ENCODE assay signal across 8 mouse cellular contexts in the genomic region with DNA sequence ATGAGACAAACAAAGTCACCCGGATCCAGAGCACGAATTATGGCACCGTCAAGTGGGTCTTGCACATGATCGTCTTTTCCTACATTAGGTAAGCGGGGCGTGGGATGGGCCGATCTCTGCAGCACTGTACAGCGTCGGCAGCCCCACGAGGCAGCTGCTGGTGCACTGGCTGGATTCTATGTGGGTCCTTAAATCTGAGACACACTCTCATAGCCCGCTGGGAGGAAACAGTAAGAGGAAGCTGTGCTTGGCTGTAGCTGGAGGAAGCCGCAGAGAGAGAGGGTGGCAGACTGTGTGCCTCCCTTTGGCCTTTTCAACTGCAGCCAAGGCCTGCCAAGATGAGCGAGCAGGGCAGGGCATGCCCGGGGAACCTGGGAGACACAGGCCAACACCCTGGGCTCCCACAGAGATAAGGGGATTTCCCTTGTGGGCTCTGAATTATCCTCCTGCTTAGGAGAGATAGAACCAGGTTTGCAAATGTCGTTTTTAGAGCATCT. TPM values are rescaled to one million over a fixed set of nuclear protein-coding genes. Genes with fewer than 3 reads are reported as not detected.
A peak's percentile ranks its signal among the peaks of the same experiment; 100 is the strongest.
DNase-seq lines count a peak whose midpoint lies in the region; ATAC-seq and TF ChIP-seq lines count a peak whose summit lies in the region.

No protein-coding gene starts in this region.

- 65% methylated on average over 15 of the region's 15 CpGs for WGBS in heart, embryonic 11.5 days (ENCODE audit: insufficient replicate concordance)
- WGBS in hindbrain, embryonic 13.5 days = 72% methylated on average over 15 of the region's 15 CpGs
- WGBS in lung, embryonic 16.5 days = 59% methylated on average over 15 of the region's 15 CpGs
- under 1% methylated on average over 15 of the region's 15 CpGs for WGBS in spleen, adult 2 months

- no peak overlapping the region for H3K9ac ChIP-seq in heart, embryonic 11.5 days (ENCODE audit: low read depth, low read length)
- H3K9ac ChIP-seq in hindbrain, embryonic 13.5 days = peak overlapping the region; percentile 49; the same call in 1 of the 2 replicates
- peak overlapping the region; percentile 37; the same call in 1 of the 2 replicates for H3K9ac ChIP-seq in lung, embryonic 16.5 days (ENCODE audit: low read length)

- no peak overlapping the region for H3K27ac ChIP-seq in heart, embryonic 11.5 days (ENCODE audit: low read depth, low read length)
- peak overlapping the region; percentile 77 for H3K27ac ChIP-seq in brown adipose tissue, adult 24 weeks (replicated peaks; ENCODE audit: low read depth, low read length)
- peak overlapping the region; percentile 71 for H3K27ac ChIP-seq in hindbrain, embryonic 13.5 days
- H3K27ac ChIP-seq in lung, embryonic 16.5 days (ENCODE audit: low read length) = peak overlapping the region; percentile 41
- H3K27ac ChIP-seq in spleen, adult 2 months (ENCODE audit: insufficient read depth, low read length) = peak overlapping the region; percentile 67

- no peak overlapping the region for H3K4me3 ChIP-seq in heart, embryonic 11.5 days (ENCODE audit: low read depth, low read length)
- peak overlapping the region; percentile 50 for H3K4me3 ChIP-seq in brown adipose tissue, adult 24 weeks (ENCODE audit: insufficient read depth, low read depth, low read length)
- peak overlapping the region; percentile 15 for H3K4me3 ChIP-seq in hindbrain, embryonic 13.5 days
- peak overlapping the region; percentile 30 for H3K4me3 ChIP-seq in lung, embryonic 16.5 days (ENCODE audit: low read length)
- H3K4me3 ChIP-seq in spleen, adult 2 months (ENCODE audit: extremely low read depth, insufficient read depth, insufficient read length) = peak overlapping the region; percentile 57; the same call in 1 of the 2 replicates

- H3K27me3 ChIP-seq in heart, embryonic 11.5 days (ENCODE audit: control insufficient read depth, insufficient read depth, low read length) = no peaks in the 10 kb centered on the region
- no peaks in the 10 kb centered on the region for H3K27me3 ChIP-seq in hindbrain, embryonic 13.5 days
- no peaks in the 10 kb centered on the region for H3K27me3 ChIP-seq in lung, embryonic 16.5 days (ENCODE audit: control insufficient read depth, insufficient read depth, low read depth, low read length)
- no peaks in the 10 kb centered on the region for H3K27me3 ChIP-seq in spleen, adult 2 months (ENCODE audit: control insufficient read depth, insufficient read depth, low read length)

- TF ChIP-seq CTCF in spleen, adult 2 months (IDR thresholded peaks at IDR 0.05; ENCODE audit: extremely low read depth, insufficient read depth, insufficient read length, insufficient replicate concordance) = no peak

- no peaks in the 10 kb centered on the region for H3K9me3 ChIP-seq in heart, embryonic 11.5 days (replicated peaks; ENCODE audit: control insufficient read depth, low read length)
- no peaks in the 10 kb centered on the region for H3K9me3 ChIP-seq in hindbrain, embryonic 13.5 days
- no peaks in the 10 kb centered on the region for H3K9me3 ChIP-seq in lung, embryonic 16.5 days (ENCODE audit: control insufficient read depth, low read length)

- no peaks in the 10 kb centered on the region for H3K36me3 ChIP-seq in heart, embryonic 11.5 days (ENCODE audit: control insufficient read depth, insufficient read depth, low read length)
- no peaks in the 10 kb centered on the region for H3K36me3 ChIP-seq in hindbrain, embryonic 13.5 days
- H3K36me3 ChIP-seq in lung, embryonic 16.5 days (ENCODE audit: control insufficient read depth, insufficient read depth, low read length) = no peaks in the 10 kb centered on the region
- H3K36me3 ChIP-seq in spleen, adult 2 months (ENCODE audit: control insufficient read depth, insufficient read depth, low read length) = no peaks in the 10 kb centered on the region

- no peak for TF ChIP-seq POLR2A in spleen, adult 2 months (IDR thresholded peaks at IDR 0.05; ENCODE audit: low read depth, low read length)

- no peak overlapping the region for H3K4me2 ChIP-seq in heart, embryonic 11.5 days
- H3K4me2 ChIP-seq in hindbrain, embryonic 13.5 days = peak overlapping the region; percentile 23
- peak overlapping the region; percentile 33 for H3K4me2 ChIP-seq in lung, embryonic 16.5 days (ENCODE audit: low read depth, low read length)

- ATAC-seq in heart, embryonic 11.5 days (replicated peaks; ENCODE audit: insufficient number of reproducible peaks, low FRiP score, low TSS enrichment) = no peak
- ATAC-seq in hindbrain, embryonic 13.5 days (ENCODE audit: low FRiP score) = no peak
- peak; percentile 53 for ATAC-seq in lung, embryonic 16.5 days (ENCODE audit: low read depth)

- peak; percentile 97 for DNase-seq in heart, adult 11 months
- DNase-seq in CD8-positive naive resting alpha-beta T cell, adult 2 months (ENCODE audit: low read depth in 2 of 2, low spot score in 2 of 2) = peak; percentile 25 to 35
- peak in 1 of 2 experiments; percentile 47 for DNase-seq in spleen, adult 2 months (ENCODE audit: low read depth in 1 of 2, low spot score in 2 of 2)
- DNase-seq in gastrocnemius, postnatal 10 days = no peak

- peaks cover 14% of the 10 kb centered on the region for H3K4me1 ChIP-seq in heart, embryonic 11.5 days (ENCODE audit: control insufficient read depth, insufficient read depth, low read length)
- no peaks in the 10 kb centered on the region for H3K4me1 ChIP-seq in brown adipose tissue, adult 24 weeks (ENCODE audit: control insufficient read depth, insufficient read depth, insufficient read length, low read length)
- H3K4me1 ChIP-seq in hindbrain, embryonic 13.5 days (replicated peaks) = peaks cover 15% of the 10 kb centered on the region; the same call in 1 of the 2 replicates
- 0 out of 2 replicates have a peak, but pooled peaks cover 8% of the 10 kb centered on the region for H3K4me1 ChIP-seq in lung, embryonic 16.5 days (replicated peaks; ENCODE audit: control insufficient read depth, insufficient read depth, low read length)
- peaks cover 10% of the 10 kb centered on the region; the same call in 1 of the 2 replicates for H3K4me1 ChIP-seq in spleen, adult 2 months (ENCODE audit: control insufficient read depth, insufficient read depth, insufficient read length)

RNA-seq across cellular contexts. Expression of a gene that starts 0.4 kb away (rescaled TPM):
- polyA plus RNA-seq in heart, embryonic 11.5 days (2014; fragmentation: Nextera tagmentation; extraction: Ambion mirVana) = 0.36 and 1.00 TPM in 2 replicates
- polyA plus RNA-seq in brown adipose tissue, adult 24 weeks (2012; ENCODE audit: insufficient read depth, insufficient read length, missing spikeins) = 1.5 and 1.6 TPM in 2 replicates
- polyA plus RNA-seq in hindbrain, embryonic 13.5 days (2015; fragmentation: Nextera tagmentation; extraction: Ambion mirVana) = 5.6 and 6.5 TPM in 2 replicates
- 4.2 TPM in 2 replicates for polyA plus RNA-seq in lung, embryonic 16.5 days (2015; fragmentation: Nextera tagmentation; extraction: Ambion mirVana)
- polyA plus RNA-seq in spleen, adult 2 months (2012; rRNA removed) = 27.7 and 34.5 TPM in 2 replicates
- 1 to 10 TPM; 4.4 to 5.9 TPM for total RNA-seq in gastrocnemius, postnatal 10 days (2021)

RNA-seq across cellular contexts. Expression of a gene that starts 29.8 kb away (rescaled TPM):
- polyA plus RNA-seq in heart, embryonic 11.5 days (2014; fragmentation: Nextera tagmentation; extraction: Ambion mirVana) = 23.9 and 28.4 TPM in 2 replicates
- 23.3 and 26.5 TPM in 2 replicates for polyA plus RNA-seq in brown adipose tissue, adult 24 weeks (2012; ENCODE audit: insufficient read depth, insufficient read length, missing spikeins)
- polyA plus RNA-seq in hindbrain, embryonic 13.5 days (2015; fragmentation: Nextera tagmentation; extraction: Ambion mirVana) = 70.2 and 70.7 TPM in 2 replicates
- polyA plus RNA-seq in lung, embryonic 16.5 days (2015; fragmentation: Nextera tagmentation; extraction: Ambion mirVana) = 41.3 and 46.0 TPM in 2 replicates
- polyA plus RNA-seq in spleen, adult 2 months (2012; rRNA removed) = 0.22 and 0.34 TPM in 2 replicates
- total RNA-seq in gastrocnemius, postnatal 10 days (2021) = 1 to 10 TPM; 7.0 to 7.9 TPM

Comparison
In these comparisons a context has a peak if more than half of its experiments do, and no peak if none do; other contexts are left out.
1. RNA of a gene that starts 29.8 kb away (polyA plus RNA-seq): 70.2 to 70.7 TPM in hindbrain, embryonic 13.5 days, 41.3 to 46.0 TPM in lung, embryonic 16.5 days, 23.3 to 26.5 TPM in brown adipose tissue, adult 24 weeks and 23.9 to 28.4 TPM in heart, embryonic 11.5 days; 0.22 to 0.34 TPM in spleen, adult 2 months; every median in the first group is over 10 times any median in the second.